Mouse (Mus musculus) lung, postnatal 25 days (tissue): ENCODE measurements around the gene Mcm8.

Experiments used
- DNase-seq: peaks from one replicate; pipeline ENCODE4 v3.0.0; 2022; ENCODE audit warnings: low spot score

Gene Mcm8

GRCm38 (mm10) chr2:132873657-132874326 lies 57.9 kb downstream of the Mcm8 start:
- no peak for DNase-seq

DNA sequence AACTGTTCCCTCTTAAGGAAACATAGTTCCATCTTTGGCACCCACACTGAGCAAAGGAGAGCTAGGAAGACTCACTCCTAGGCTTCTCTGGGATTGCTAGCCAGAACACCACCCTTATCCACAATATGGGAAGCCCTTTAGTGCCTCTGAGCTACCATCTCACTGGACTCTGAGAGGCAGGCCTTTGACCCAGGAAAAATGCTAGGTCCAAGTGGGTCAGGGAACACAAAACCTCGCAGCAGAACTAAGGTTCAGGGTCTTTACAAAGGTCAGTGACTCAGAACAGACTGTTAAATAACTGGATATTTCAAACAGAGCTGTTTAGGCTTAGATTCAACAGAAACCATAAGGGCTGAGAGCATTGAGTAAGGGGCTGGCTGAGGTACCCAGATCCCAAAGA lies 61.0 kb downstream of the Mcm8 start:
- no peak for DNase-seq

- no peak for DNase-seq
These were observed 63.5 kb downstream of the Mcm8 start for GRCm38 (mm10) chr2:132879261-132880044.

- no peak for DNase-seq
These were observed 65.1 kb downstream of the Mcm8 start, which contains the start of gene Lrrn4 for GRCm38 (mm10) chr2:132880844-132881645. Gene Lrrn4 (minus strand): TSS chr2:132880891.

GRCm38 (mm10) chr2:132884303-132884967 lies 68.5 kb downstream of the Mcm8 start:
- DNase-seq, result no peak

GRCm38 (mm10) chr2:132885312-132885711 lies 69.4 kb downstream of the Mcm8 start:
- DNase-seq, result no peak
